Mouse (Mus musculus) heart, adult 2 months (tissue): ENCODE data around the gene Slc25a18. TPM values are rescaled to one million over a fixed set of nuclear protein-coding genes. Genes with fewer than 3 reads are reported as not detected.
A peak's percentile ranks its signal among the peaks of the same experiment; 100 is the strongest.

ENCODE experiments used
- DNase-seq, 2 experiments: peaks; one replicate each; pipeline ENCODE4 v3.0.0; 2021
- H3K27ac ChIP-seq: fragments of 200-600 bp; 2 replicates; pipeline ENCODE4 v1.8.1; 2022
- H3K27me3 ChIP-seq: fragments of 200-500 bp; 2 replicates; pipeline ENCODE4 v1.6.1; 2012; ENCODE audit warnings: mild to moderate bottlenecking, low read length, inconsistent platforms, mixed read lengths; ENCODE audit not compliant: control insufficient read depth, insufficient read depth
- H3K36me3 ChIP-seq: fragments of 200-500 bp; 2 replicates; pipeline ENCODE4 v1.6.1; 2012; ENCODE audit warnings: low read length, inconsistent platforms; ENCODE audit not compliant: control insufficient read depth, insufficient read depth
- H3K4me1 ChIP-seq: fragments of 200-500 bp; 2 replicates; pipeline ENCODE4 v1.6.1; 2011; ENCODE audit warnings: low read length; ENCODE audit not compliant: control insufficient read depth, insufficient read depth
- H3K4me3 ChIP-seq: fragments of 200-600 bp; 2 replicates; pipeline ENCODE4 v1.8.1; 2022
- H3K79me2 ChIP-seq: fragments of 200-500 bp; replicated peaks from 2 replicates; pipeline ENCODE4 v1.6.1; 2012; ENCODE audit warnings: mild to moderate bottlenecking, inconsistent platforms, low read length, moderate library complexity, mixed read lengths; ENCODE audit not compliant: control insufficient read depth, insufficient read depth
- H3K9ac ChIP-seq: fragments of 200-500 bp; 2 replicates; pipeline ENCODE4 v1.6.1; 2012; ENCODE audit warnings: low read depth, mild to moderate bottlenecking, control low read depth, inconsistent platforms, low read length, mixed read lengths
- CTCF ChIP-seq: fragments of 200-600 bp; IDR thresholded peaks from 2 replicates; pipeline ENCODE4 v1.8.1; 2022; ENCODE audit warnings: antibody characterized with exemption, mild to moderate bottlenecking, moderate library complexity
- EP300 ChIP-seq: fragments of 200-500 bp; IDR thresholded peaks from 2 replicates; pipeline ENCODE4 v1.6.1; 2011; ENCODE audit warnings: low read depth, low read length, control low read depth; ENCODE audit not compliant: insufficient read depth
- POLR2A ChIP-seq: fragments of 200-500 bp; IDR thresholded peaks from 2 replicates; pipeline ENCODE4 v1.6.1; 2011; ENCODE audit warnings: mild to moderate bottlenecking, low read depth, low read length, control low read depth; ENCODE audit not compliant: insufficient read depth
- WGBS: fragments of 180-500 bp; shearing (Covaris S2); methylation state at CpG from one replicate; pipeline ENCODE4 v1.1.7; 2018; 5-methylcytosine and 5-hydroxymethylcytosine counted together
- intact Hi-C: fragments of 180-260 bp; cut with DNase I; formaldehyde crosslinking; loops from one replicate; pipeline ENCODE4 v1.15.1; 2025
- microRNA-seq, 2 experiments: library from miRNA; unstranded; fragments of <30 nt; microRNA quantifications; one replicate each; pipeline ENCODE4 v1.2.0; 2021
- polyA plus RNA-seq: library from polyadenylated mRNA; depleted of rRNA; stranded (reverse); fragments of >200 nt; gene quantifications from 2 replicates; pipeline ENCODE4 v1.2.3, GENCODE M21; 2012; rRNA removed
- total RNA-seq, 2 experiments: library from RNA; stranded (reverse); gene quantifications; 2 replicates each; pipeline ENCODE4 v1.2.3; 2021

The Slc25a18 gene
- total and polyA plus RNA-seq, 3 experiments, result 0.11 to 0.37 (median 0.13) TPM

- TF ChIP-seq CTCF, result no peak
- TF ChIP-seq POLR2A, result no peak
- no peak for TF ChIP-seq EP300
- Histone ChIP-seq H3K27ac (peak overlapping the region; percentile 99), H3K4me1 (no peaks in the 10 kb centered on the region; the same call in 1 of the 2 replicates), H3K4me3 (peak overlapping the region; percentile 98), H3K36me3 (no peaks in the 10 kb centered on the region; the same call in 1 of the 2 replicates), H3K9ac (peak overlapping the region; percentile 97), H3K27me3 (no peaks in the 10 kb centered on the region), H3K79me2 (0 out of 2 replicates have a peak, but pooled peaks cover 1% of the 10 kb centered on the region)
- WGBS, result 2% methylated on average over 37 of the region's 37 CpGs
- intact Hi-C loops, result no loop called here
- no peak for DNase-seq
Observed at GRCm38 (mm10) chr6:120836389-120837151, 63.2 kb downstream of the Slc25a18 start.

DNA sequence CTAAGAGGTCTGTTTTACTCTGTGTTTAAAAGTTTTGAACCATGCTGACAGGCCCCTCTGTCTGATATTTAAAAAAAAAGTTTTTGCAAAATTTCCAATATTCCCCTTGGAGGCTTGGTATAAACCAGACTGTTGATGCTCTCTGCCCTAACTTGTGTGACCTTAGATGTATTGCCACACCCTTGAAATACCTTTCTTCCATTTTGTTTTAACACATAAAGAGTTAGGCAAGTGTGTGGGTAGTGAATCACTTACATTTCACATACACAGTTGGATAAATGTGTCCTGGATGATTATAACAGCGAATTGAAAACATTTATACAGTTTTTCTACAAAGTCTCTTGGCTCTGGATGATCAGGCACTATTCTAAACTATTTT, 63.8 kb downstream of the Slc25a18 start:
- TF ChIP-seq CTCF (no peak), EP300 (no peak), POLR2A (no peak)
- Histone ChIP-seq H3K79me2 (peaks cover 1% of the 10 kb centered on the region; the same call in 1 of the 2 replicates), H3K27me3 (no peaks in the 10 kb centered on the region), H3K9ac (no peak overlapping the region; the same call in 1 of the 2 replicates), H3K36me3 (no peaks in the 10 kb centered on the region; the same call in 1 of the 2 replicates), H3K4me1 (peaks cover 3% of the 10 kb centered on the region; the same call in 1 of the 2 replicates), H3K27ac (peak overlapping the region; percentile 99; the same call in 1 of the 2 replicates), H3K4me3 (peak overlapping the region; percentile 98)
- no peak for DNase-seq
- WGBS, result 62% methylated on average over 1 of the region's 1 CpGs
- intact Hi-C loops, result no loop called here

DNA sequence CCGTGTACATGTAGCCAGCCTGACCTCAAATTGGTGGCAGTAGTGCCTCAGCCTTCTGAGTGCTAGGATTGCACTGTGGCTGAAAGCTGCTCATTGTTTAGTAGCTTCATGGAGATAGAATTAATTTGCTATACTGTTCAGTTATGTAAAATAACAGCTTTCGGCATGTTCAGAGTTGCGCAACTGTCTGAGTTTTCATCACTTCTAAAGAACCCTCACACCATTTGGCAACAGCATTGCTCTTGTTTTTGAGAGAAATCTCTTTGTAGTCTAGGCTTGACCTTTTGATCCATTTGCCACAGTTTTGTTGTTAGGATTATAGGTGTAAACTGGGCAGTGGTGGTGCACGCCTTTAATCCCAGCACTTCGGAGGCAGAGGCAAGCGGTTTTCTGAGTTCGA, 66.9 kb downstream of the Slc25a18 start:
- peaks cover 3% of the 10 kb centered on the region; the same call in 1 of the 2 replicates for H3K36me3 ChIP-seq
- intact Hi-C loops, result no loop called here
- 95% methylated on average over 7 of the region's 7 CpGs for WGBS
- H3K4me1 ChIP-seq, result peaks cover 3% of the 10 kb centered on the region; the same call in 1 of the 2 replicates
- no peak overlapping the region for H3K9ac ChIP-seq
- DNase-seq, result no peak
- TF ChIP-seq POLR2A, result no peak
- no peak for TF ChIP-seq EP300
- TF ChIP-seq CTCF, result no peak
- peaks cover 1% of the 10 kb centered on the region; the same call in 1 of the 2 replicates for H3K79me2 ChIP-seq
- no peak overlapping the region for H3K27ac ChIP-seq
- no peaks in the 10 kb centered on the region for H3K27me3 ChIP-seq
- H3K4me3 ChIP-seq, result no peak overlapping the region

DNA sequence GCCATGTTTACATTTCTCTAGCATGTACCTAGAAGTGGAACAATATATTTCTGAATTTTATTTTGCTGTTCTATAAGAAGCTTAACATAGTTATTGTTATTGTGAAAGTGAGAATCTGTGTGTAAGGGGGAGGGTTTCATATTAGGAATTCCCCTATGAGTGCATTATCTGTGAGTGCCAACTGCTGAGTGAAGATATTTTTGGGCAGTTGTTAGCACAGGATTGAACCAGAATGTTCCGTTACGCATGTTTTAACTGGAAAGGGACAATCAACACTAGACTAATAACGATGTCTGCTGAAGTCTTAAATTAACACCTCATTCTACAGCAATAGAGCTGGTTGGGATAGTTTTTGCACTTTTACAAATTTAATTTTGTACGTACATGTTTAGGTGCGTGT, 68.4 kb downstream of the Slc25a18 start:
- no peak for DNase-seq
- 59% methylated on average over 5 of the region's 5 CpGs for WGBS
- H3K9ac ChIP-seq, result no peak overlapping the region
- H3K79me2 ChIP-seq, result peaks cover 1% of the 10 kb centered on the region; the same call in 1 of the 2 replicates
- peak overlapping the region; percentile 53 for H3K27ac ChIP-seq
- H3K4me1 ChIP-seq, result peaks cover 3% of the 10 kb centered on the region; the same call in 1 of the 2 replicates
- peaks cover 3% of the 10 kb centered on the region; the same call in 1 of the 2 replicates for H3K36me3 ChIP-seq
- no peak overlapping the region for H3K4me3 ChIP-seq
- no peaks in the 10 kb centered on the region for H3K27me3 ChIP-seq
- TF ChIP-seq EP300 (no peak), CTCF (no peak), POLR2A (no peak)
- intact Hi-C loops, result no loop called here

Small RNA genes within 50 kb of the gene (microRNA-seq; reads per million reads assigned to microRNA genes)
- gene Gm25193, result 0 reads per million in 2 experiments

Other genes with a start within 250 kb of the Slc25a18 start
- 10 to 100 TPM; 17.1 to 18.4 TPM for gene Hdhd5, start 242.3 kb upstream of the Slc25a18 start, total RNA-seq
- gene Hdhd5, start 242.3 kb upstream of the Slc25a18 start, polyA plus RNA-seq, result 29.9 and 38.7 TPM in 2 replicates
- gene Cecr2, start 107.2 kb upstream of the Slc25a18 start, total RNA-seq, result 10 to 100 TPM; 12.9 to 17.4 TPM
- 7.0 and 9.5 TPM in 2 replicates for gene Cecr2, start 107.2 kb upstream of the Slc25a18 start, polyA plus RNA-seq
- gene Atp6v1e1, start 49.2 kb downstream of the Slc25a18 start, total RNA-seq, result 100 to 1,000 TPM; 142 to 165 TPM
- 145 and 161 TPM in 2 replicates for gene Atp6v1e1, start 49.2 kb downstream of the Slc25a18 start, polyA plus RNA-seq
- gene Bcl2l13, start 62.6 kb downstream of the Slc25a18 start, total RNA-seq, result 10 to 100 TPM; 72.5 to 84.8 TPM
- 36.2 and 49.7 TPM in 2 replicates for gene Bcl2l13, start 62.6 kb downstream of the Slc25a18 start, polyA plus RNA-seq
- gene Bid, start 143.3 kb downstream of the Slc25a18 start, total RNA-seq, result 1 to 10 TPM in 1 of 2 experiments, under 1 TPM in 1; 0.65 to 1.1 TPM
- gene Bid, start 143.3 kb downstream of the Slc25a18 start, polyA plus RNA-seq, result 1.3 and 1.5 TPM in 2 replicates